Mouse (Mus musculus): Measurements from ENCODE around the gene Hist1h4f.
A peak's percentile ranks its signal among the peaks of the same experiment; 100 is the strongest.
"Not testable (repeated sequence)": the region's sequence is repeated elsewhere in the genome, so short reads cannot be mapped to it uniquely, and the experiment has no call there.

The Hist1h4f gene

DNA sequence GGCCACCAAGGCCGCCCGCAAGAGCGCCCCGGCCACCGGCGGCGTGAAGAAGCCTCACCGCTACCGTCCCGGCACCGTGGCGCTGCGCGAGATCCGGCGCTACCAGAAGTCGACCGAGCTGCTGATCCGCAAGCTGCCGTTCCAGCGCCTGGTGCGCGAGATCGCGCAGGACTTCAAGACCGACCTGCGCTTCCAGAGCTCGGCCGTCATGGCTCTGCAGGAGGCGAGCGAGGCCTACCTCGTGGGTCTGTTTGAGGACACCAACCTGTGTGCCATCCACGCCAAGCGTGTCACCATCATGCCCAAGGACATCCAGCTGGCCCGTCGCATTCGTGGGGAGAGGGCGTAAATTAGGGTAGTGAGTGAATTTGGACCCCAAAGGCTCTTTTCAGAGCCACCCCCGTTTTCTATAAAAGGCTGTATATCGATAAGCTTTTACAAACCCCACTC is 24.4 kb upstream of the Hist1h4f start:
- DNase-seq: not testable (repeated sequence)

DNA sequence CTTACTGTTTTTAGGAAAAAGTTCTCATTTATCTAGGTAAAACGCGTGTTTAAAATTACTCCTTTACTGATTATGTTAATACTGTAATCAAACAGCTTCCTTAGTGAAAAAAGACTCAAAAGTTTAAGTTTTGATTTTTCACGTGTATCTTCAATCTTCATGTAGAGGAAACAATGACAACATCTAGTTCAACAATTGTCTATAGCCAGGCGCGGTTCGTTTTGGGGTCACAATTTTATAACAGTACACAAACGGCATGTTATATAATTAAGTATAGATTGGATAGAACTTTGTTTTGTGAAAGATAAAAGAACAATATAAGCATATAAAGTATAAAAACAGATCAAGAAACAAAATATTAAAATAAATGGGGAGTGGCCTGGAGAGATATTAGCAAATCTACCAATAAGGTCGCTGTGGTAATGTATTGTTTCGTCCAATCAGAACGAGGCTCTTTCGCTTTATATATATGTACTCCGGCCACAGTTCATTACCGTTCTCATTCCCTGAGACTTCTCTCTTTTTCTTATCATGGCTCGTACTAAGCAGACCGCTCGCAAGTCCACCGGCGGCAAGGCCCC is 23.9 kb upstream of the Hist1h4f start, which contains the start of gene Hist1h3d:
Gene Hist1h3d (plus strand): TSS at position 493 of the 581 bp plus-strand sequence.
- no peak for DNase-seq

DNA sequence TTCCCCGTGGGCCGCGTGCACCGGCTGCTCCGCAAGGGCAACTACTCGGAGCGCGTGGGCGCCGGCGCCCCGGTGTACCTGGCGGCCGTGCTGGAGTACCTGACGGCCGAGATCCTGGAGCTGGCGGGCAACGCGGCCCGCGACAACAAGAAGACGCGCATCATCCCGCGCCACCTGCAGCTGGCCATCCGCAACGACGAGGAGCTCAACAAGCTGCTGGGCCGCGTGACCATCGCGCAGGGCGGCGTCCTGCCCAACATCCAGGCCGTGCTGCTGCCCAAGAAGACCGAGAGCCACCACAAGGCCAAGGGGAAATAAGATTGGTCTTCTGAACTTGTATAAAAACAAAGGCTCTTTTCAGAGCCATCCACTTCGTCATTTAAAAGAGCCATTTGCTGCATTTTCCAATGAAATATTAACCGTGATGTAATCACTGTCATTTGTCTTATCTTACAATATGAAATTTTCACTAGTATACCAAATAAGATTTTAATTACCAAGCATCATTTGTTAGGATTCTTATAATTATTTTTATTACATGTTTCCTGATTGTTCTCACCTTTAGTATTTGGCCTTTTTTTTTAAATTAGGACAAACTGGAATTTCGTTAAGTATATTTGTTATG is 23.2 kb upstream of the Hist1h4f start:
- not testable (repeated sequence) for DNase-seq

DNA sequence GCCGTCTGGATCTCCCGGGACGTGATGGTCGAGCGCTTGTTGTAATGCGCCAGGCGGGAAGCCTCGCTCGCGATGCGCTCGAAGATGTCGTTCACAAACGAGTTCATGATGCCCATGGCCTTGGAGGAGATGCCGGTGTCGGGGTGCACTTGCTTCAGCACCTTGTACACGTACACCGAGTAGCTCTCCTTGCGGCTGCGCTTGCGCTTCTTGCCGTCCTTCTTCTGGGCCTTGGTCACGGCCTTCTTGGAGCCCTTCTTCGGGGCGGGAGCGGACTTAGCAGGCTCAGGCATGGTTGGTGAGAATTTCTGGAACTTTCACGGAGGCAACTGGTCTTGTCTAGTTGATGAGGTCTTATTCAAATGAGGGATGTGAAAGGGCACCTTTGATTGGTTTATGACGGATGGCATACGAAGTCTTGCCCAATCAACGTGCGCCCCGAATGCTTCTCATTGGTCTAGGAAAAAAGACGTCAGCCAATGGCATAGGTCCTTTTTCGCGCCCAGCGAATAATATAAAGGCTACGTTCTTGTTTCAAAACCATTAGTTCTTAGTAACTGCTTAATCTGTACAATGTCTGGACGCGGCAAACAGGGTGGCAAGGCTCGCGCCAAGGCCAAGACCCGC is 22.6 kb upstream of the Hist1h4f start, which contains the start of the genes Hist1h2bf and Hist1h2ad:
Gene Hist1h2bf (minus strand): TSS at position 299 of the 627 bp plus-strand sequence.
Gene Hist1h2ad (plus strand): TSS at position 484 of the 627 bp plus-strand sequence.
- peak; percentile 63 for DNase-seq

DNA sequence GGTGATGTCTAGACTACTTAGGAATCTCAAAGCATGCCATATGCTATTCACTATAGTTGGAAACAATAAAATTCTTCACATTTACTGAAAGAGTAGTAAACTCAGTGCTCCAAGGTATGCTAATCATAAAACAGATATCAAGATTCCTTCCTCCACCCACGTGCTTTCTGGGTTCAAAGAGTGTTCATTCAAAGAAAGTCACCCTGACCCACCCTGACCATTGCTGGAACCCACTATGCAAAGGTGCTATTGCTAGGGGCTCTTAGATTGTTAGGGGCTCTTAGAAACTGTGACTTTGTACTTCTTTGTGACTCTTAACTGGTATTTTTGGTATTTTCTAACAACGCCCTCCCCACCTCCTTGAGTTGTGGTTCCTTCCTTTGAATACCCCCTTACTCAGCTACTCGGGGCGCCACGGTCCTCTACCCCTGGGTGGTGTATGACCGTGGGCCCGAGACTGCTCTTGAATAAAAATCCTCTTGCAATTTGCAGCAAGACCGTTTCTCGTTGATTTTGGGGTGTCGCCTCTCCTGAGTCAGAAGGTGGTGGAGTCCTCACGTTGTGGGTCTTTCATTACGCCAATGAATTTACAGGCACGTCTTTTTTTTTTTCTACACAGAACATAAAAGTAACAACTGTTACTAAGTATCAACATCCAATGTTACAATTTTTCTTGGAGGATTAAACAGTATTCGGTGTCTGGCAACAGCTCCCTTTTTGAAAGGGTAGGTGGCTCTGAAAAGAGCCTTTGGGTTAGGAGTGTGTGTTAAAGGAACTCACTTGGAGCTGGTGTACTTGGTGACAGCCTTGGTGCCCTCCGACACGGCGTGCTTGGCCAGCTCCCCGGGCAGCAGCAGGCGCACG is 21.8 kb upstream of the Hist1h4f start:
- DNase-seq: not testable (repeated sequence)

DNA sequence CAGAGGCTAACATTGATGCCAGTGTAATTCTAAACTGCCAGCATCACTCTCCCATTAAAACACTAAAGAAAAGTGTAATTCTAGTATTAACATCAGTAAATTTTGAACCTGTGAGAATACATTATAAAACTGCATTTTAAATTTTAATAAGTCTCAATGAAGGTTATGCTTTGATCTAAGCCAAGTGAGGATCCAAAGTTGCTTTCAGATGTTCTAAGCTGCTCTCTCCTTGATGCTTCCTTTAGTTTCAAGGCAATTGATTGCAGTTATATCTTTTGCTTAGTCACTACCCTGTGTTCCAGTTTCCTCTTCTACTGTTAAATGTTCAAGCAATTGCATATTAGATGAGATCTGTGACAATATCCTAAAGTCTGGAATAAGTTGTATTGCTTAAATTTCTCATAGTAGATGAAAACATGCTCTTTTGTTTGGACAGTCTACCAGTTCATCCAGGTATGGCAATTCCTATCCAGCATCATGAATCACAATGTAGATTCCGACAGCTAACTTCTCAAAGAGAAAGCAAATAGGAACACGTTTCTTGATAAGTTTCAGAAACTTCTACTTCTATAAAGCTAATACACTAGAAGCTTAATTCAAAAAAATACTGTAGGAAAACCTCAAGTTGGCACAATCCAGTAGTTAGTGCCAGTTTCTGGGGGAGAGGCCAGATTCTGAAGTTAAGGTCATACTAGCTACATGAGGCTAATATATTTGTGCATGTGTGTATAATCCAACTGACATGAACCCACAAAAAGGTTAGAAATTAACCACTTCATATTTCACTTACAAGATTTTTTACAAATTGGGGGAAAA is 21.0 kb upstream of the Hist1h4f start:
- no peak for DNase-seq

DNA sequence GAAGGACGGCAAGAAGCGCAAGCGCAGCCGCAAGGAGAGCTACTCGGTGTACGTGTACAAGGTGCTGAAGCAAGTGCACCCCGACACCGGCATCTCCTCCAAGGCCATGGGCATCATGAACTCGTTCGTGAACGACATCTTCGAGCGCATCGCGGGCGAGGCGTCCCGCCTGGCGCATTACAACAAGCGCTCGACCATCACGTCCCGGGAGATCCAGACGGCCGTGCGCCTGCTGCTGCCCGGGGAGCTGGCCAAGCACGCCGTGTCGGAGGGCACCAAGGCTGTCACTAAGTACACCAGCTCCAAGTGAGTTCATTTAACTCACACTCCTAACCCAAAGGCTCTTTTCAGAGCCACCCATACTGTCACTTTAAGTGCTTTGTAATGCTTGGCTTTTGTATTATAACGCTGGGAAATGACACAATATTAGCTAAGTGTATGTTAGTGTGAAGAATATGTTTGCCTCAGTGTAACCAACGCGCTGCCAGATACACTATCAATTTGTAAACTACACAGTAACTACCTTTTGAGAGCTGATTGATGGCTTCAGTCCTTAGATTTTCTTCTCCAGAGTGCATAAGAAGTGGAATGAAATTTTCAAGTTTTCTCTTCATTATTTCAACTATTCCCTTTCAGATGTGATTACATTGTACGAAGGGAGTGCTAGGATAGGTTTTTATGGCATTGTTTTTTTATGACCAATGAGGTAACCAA is 20.2 kb upstream of the Hist1h4f start:
- not testable (repeated sequence) for DNase-seq

DNA sequence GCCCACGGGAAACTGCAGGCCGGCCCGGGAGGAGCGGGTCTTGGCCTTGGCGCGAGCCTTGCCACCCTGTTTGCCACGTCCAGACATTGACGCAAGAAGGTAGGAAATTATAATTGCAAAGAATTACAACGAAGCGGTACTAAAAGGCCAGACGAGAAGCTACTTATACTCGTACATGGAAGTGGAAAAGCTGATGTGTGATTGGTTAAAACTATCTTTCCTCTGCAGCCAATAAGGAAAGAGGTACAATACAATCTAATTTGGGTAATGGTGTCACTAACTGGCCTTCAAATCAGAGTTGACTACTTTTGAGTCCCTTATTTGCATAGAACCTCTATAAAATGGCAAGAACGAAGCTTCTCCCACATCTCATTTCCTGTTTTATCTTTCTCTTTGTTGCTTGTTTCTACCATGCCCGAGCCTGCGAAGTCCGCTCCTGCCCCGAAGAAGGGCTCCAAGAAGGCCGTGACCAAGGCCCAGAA is 19.6 kb upstream of the Hist1h4f start, which contains the start of the genes Hist1h2ae and Hist1h2bg:
Gene Hist1h2ae (minus strand): TSS at position 199 of the 482 bp plus-strand sequence.
Gene Hist1h2bg (plus strand): TSS at position 375 of the 482 bp plus-strand sequence.
- DNase-seq: peak; percentile 43

DNA sequence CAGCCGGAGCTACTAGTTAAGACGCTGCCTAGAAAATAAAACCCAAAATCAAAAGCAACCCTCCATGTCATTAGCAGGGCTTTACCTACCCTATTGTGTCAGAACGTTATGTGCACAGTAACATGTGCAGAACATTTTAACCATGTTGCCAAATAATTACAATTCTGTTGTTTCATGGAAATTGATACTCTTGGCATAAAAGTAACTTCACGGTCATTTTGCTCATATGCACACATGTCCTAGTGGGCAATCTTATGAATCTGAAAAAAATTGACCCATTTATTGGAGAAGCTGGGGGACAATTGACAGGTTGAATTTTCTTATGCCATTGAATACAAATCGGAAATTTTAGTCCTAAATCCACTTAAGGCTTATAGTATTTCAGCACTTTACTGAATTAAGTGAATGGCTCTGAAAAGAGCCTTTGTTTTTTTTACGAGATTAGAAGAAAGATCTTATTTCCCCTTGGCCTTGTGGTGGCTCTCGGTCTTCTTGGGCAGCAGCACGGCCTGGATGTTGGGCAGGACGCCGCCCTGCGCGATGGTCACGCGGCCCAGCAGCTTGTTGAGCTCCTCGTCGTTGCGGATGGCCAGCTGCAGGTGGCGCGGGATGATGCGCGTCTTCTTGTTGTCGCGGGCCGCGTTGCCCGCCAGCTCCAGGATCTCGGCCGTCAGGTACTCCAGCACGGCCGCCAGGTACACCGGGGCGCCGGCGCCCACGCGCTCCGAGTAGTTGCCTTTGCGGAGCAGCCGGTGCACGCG is 19.0 kb upstream of the Hist1h4f start:
- not testable (repeated sequence) for DNase-seq

DNA sequence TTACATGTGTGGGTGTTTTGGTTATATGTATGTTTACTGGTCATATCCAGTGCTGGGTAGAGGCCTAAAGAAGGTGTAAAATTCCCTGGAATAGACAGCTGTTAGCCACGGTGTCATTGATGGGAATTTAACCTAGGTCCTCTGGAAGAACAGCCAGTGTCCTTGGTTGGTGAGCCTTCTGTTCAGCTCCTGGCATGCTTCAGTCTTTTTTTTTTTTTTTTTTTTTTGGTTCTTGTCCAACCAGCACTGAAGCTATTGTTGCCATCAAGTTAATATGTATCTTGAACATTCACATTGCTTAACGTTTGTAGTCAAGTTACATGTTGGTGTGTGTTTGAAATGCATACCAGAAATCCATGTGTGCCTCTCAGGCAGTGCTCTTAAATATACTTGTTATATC is 13.0 kb upstream of the Hist1h4f start:
- no peak for DNase-seq

DNA sequence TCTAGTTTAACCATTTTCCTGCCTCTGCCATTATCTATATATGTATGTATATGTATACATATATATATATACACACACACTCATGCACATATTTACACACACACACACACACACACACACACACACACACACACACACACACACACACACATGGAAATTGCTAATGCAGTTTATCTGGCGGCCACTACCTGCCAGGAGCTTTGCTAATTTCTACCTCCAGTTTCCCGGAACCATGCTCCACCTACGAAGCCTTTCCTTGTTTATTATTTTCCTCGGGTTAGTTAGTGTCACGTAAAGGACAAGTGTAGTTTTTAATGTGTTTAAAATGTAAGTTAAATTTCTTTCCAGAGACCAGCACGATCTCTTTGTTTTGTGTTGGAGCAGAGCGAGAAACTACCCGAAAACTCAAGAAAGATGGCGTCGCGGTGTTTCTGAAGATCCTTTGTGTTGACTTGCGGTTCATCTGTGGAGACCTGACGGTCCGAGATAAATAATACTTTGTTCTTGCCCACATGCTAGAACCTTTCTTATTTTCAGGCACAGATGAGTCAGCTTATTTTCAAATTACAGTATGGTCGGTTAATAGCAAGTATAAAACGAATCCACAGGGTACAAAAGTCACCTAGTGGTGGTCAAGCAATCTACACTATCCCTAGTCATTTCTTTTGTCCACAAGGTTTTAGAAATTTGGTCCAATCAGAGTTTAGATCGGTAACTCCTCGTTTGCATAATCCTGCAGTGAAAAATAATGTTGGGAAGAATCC is 11.4 kb upstream of the Hist1h4f start:
- no peak for DNase-seq

DNA sequence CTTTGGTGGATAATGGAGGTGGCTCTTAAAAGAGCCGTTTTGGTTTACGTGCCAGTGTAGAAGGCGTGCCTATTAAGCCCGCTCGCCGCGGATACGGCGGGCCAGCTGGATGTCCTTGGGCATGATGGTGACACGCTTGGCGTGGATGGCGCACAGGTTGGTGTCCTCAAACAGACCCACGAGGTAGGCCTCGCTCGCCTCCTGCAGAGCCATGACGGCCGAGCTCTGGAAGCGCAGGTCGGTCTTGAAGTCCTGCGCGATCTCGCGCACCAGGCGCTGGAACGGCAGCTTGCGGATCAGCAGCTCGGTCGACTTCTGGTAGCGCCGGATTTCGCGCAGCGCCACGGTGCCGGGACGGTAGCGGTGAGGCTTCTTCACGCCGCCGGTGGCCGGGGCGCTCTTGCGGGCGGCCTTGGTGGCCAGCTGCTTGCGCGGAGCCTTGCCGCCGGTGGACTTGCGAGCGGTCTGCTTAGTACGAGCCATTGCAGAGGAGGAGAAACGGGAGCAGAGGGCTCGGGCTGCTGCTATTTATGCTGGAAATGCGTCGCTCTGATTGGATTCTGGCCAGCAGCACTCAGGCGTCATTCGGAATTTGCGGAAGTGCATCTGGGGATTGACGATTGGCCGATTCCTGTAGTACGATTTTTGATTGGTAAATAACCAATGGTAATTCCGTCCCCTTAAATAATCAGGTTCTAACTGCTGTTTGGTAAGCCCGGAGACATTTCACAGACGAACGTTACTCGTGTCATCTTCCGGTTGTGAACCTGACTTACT is 10.6 kb upstream of the Hist1h4f start, which contains the start of gene Hist1h3e:
Gene Hist1h3e (minus strand): TSS at position 487 of the 777 bp plus-strand sequence.
- peak; percentile 90 for DNase-seq

DNA sequence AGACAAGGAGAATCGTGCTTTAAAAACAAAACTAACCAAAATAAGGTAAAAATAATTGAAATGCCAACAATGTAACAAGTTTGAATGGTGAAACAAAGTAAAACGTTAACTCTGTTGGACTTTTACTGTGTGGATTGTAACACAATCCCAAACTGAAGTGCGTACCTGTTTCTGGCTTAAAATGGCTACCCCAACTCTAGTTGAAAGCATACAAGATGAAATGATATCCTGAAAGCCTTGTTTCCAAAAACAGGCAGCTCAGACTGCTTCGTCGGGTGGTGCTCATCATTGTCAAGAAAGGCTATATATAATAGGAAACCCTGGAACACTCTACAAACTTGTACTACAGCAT is 10.1 kb upstream of the Hist1h4f start:
- not testable (repeated sequence) for DNase-seq

DNA sequence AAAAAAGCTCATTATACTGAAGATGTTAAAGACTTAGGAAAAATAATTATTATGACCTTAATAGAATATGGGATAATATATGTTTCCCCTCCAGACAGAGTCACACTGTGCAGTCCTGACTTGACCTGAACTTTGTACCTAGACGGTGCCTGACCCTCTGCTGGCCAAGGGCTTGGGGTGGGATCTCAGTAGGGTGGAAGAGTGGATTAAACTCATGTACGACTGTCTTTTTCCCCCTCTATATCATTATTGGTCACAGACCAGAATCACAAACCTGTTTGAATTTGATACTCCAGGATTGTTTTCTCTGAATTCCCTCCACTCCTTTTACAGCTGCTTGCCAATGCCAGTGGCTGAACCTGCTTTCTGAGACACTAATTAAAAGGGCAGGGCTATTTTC is 9.3 kb upstream of the Hist1h4f start:
- not testable (repeated sequence) for DNase-seq

DNA sequence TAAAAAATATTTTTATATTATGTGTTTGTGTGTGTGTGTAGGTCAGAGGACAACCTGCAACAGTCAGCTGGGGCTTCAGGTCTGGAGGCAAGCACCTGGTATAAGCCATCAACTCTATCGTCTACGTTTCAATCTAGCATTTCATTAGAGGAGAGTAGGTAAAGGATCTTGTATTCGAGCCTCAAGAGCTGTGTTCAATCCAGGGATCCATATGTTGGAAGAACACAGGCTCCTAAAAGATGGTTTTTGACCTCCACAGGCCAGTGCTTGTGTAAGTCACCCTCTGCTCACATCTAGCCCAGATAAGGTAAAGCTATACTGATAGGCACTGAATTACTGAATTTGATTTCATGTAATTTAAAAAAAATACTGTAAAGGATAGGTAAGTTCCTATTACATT is 5.5 kb upstream of the Hist1h4f start:
- no peak for DNase-seq

DNA sequence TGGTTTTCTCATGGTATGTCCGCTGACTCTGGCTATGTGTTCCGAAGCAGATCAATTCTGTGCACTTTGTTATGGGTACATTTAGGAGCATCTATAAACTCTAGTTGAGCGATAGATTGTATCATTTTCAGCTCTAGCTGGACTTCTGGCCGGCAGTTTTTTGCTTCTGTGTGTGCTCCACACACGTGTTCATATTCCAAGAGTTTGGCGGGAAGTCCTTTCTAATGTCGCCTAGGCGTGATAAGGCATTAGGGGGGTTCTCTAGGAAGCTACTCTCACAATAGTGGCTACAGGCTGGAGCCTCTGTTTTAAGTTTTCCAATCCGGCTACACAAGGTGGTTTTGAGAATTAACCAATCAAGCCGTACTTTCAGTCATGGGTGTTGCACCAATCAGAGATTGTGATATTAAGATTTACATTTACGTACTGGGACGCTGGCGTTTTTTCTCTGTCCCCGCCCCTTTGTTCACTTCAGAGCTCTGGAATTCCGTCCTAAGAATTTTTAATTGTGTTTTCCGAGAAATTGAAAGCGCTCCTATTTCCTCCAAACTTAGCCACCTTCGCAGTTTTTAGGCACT is 4.5 kb upstream of the Hist1h4f start:
- peak; percentile 54 for DNase-seq

DNA sequence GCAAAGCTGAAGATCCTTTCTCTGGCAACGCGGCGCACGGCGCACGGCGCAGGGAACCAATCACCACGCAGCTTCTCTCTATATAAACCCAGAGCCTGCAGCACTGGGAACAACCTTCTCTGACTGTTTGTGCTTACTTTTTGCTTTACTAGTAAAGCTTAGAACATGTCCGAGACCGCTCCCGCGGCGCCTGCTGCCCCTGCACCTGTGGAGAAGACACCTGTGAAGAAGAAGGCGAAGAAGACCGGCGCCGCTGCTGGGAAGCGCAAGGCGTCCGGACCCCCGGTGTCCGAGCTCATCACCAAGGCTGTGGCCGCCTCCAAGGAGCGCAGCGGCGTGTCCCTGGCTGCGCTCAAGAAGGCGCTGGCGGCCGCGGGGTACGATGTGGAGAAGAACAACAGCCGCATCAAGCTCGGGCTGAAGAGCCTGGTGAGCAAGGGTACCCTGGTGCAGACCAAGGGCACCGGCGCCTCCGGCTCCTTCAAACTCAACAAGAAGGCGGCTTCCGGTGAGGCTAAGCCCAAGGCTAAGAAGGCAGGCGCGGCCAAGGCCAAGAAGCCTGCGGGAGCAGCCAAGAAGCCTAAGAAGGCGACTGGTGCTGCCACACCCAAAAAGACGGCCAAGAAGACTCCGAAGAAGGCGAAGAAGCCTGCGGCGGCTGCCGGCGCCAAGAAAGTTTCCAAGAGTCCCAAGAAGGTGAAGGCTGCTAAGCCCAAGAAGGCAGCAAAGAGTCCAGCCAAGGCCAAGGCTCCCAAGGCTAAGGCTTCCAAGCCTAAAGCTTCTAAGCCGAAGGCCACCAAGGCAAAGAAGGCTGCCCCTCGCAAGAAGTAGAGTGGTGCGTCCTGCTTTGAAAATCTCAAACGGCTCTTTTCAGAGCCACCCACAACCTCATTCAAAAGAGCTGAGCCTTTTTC is 3.7 kb upstream of the Hist1h4f start:
- peak; percentile 65 for DNase-seq
